Mouse (Mus musculus) kidney, embryonic 15.5 days (tissue): ENCODE results near the gene Srp68. TPM values are rescaled to one million over a fixed set of nuclear protein-coding genes. Genes with fewer than 3 reads are reported as not detected.
"Not testable (repeated sequence)": the region's sequence is repeated elsewhere in the genome, so short reads cannot be mapped to it uniquely, and the experiment has no call there.

Source experiments
- ATAC-seq: fragments of 200-750 bp; cut with Nextera tagmentation; replicated peaks from 2 replicates; pipeline ENCODE4 v1.8.0; 2017; ENCODE audit warnings: moderate TSS enrichment; ENCODE audit not compliant: low FRiP score
- H3K27ac ChIP-seq: fragments of 300-500 bp; sonication (generic); 2 replicates; pipeline ENCODE4 v1.5.1; 2015; ENCODE audit warnings: mild to moderate bottlenecking, inconsistent platforms
- H3K27me3 ChIP-seq: fragments of 300-500 bp; sonication (generic); 2 replicates; pipeline ENCODE4 v1.6.1; 2015; ENCODE audit warnings: inconsistent platforms
- H3K36me3 ChIP-seq: fragments of 300-500 bp; sonication (generic); 2 replicates; pipeline ENCODE4 v1.6.1; 2015; ENCODE audit warnings: inconsistent platforms
- H3K4me1 ChIP-seq: fragments of 300-500 bp; sonication (generic); 2 replicates; pipeline ENCODE4 v1.6.1; 2015; ENCODE audit warnings: inconsistent platforms
- H3K4me2 ChIP-seq: fragments of 300-500 bp; sonication (generic); 2 replicates; pipeline ENCODE4 v1.6.1; 2015; ENCODE audit warnings: moderate library complexity, mild to moderate bottlenecking, inconsistent platforms
- H3K4me3 ChIP-seq: fragments of 300-500 bp; sonication (generic); replicated peaks from 2 replicates; pipeline ENCODE4 v1.5.1; 2015; ENCODE audit warnings: mild to moderate bottlenecking, inconsistent platforms
- H3K9ac ChIP-seq: fragments of 300-500 bp; sonication (generic); 2 replicates; pipeline ENCODE4 v1.6.1; 2015; ENCODE audit warnings: mild to moderate bottlenecking, inconsistent platforms
- H3K9me3 ChIP-seq: fragments of 300-500 bp; sonication (generic); replicated peaks from 2 replicates; pipeline ENCODE4 v1.6.1; 2016; ENCODE audit warnings: inconsistent platforms
- WGBS: fragments of 180-500 bp; shearing (Covaris S2); methylation state at CpG from one replicate; pipeline ENCODE4 v1.1.7; 2015; ENCODE audit warnings: mixed read lengths; 5-methylcytosine and 5-hydroxymethylcytosine counted together
- polyA plus RNA-seq: library from polyadenylated mRNA; unstranded; fragments of >200 nt; fragmentation: Nextera tagmentation; extraction: Ambion mirVana; gene quantifications from 2 replicates; pipeline ENCODE4 v1.2.1, GENCODE M21; 2015

The Srp68 gene
- polyA plus RNA-seq, 1 experiment from 2014 or later, result 96.5 TPM

GRCm38 (mm10) chr11:116281671-116282070 lies 7.7 kb upstream of the Srp68 start:
- ATAC-seq, result no peak
- Histone ChIP-seq H3K27me3 (peaks cover 68% of the 10 kb centered on the region), H3K9me3 (peaks cover 4% of the 10 kb centered on the region; the same call in 1 of the 2 replicates), H3K9ac (peak overlapping the region; percentile 25), H3K4me1 (peaks cover 35% of the 10 kb centered on the region), H3K4me2 (peak overlapping the region; percentile 62), H3K4me3 (peak overlapping the region; percentile 38), H3K36me3 (no peaks in the 10 kb centered on the region), H3K27ac (no peak overlapping the region)
- WGBS, result 2% methylated on average over 18 of the region's 18 CpGs

DNA sequence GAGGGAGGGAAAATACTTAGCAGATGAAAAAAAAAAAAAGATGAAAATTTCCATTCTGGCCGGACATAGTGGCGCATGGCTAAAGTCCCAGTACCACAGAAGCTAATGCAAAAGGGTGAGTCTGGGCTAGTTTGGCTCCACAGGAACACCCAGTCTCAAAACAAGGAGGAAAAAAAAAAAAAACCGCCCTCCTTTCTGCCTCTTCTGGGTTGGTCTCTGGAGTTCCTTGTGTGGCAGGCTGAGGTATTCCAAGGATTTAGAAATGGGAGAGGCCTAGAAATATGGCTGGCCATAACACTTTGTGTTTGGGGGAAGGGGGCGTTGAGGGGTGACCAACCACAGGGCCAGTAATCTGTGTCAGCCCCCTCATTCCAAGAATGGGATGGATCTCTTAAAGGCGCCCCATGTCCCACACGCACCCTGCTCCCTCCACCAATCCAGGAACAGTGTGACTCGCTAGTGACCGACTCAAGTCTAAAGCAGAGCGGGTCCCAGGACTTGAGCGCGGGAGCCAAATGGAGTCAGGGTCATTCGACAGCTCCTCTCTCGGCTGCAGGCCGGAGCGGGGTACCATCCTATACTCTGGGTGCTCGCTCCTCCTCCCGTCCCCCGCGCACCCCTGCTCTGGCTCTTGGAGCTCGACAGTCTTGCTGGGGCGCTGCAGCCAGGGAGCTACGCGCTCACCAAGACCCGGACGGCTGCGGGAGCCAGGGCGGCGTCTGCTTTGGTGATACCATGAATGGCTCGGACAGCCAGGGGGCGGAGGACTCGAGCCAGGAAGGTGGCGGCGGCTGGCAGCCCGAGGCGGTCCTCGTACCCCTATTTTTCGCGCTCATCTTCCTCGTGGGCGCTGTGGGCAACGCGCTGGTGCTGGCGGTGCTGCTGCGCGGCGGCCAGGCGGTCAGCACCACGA lies 7.0 kb upstream of the Srp68 start, which contains the start of gene Galr2:
Gene Galr2, plus strand, starts transcription at position 189 of the 913 bp plus-strand sequence.
- no peak for ATAC-seq

GRCm38 (mm10) chr11:116277184-116277583 lies 3.2 kb upstream of the Srp68 start:
- not testable (repeated sequence) for ATAC-seq, H3K4me2 ChIP-seq, H3K4me3 ChIP-seq, H3K27ac ChIP-seq, H3K9ac ChIP-seq, H3K9me3 ChIP-seq, H3K36me3 ChIP-seq
- Histone ChIP-seq H3K4me1 (peaks cover 29% of the 10 kb centered on the region), H3K27me3 (peaks cover 26% of the 10 kb centered on the region)
- 87% methylated on average over 1 of the region's 1 CpGs for WGBS

More for the DNA sequence above, 7.0 kb upstream of the Srp68 start, which contains the start of gene Galr2:
- Histone ChIP-seq H3K27me3 (peaks cover 65% of the 10 kb centered on the region), H3K4me2 (peak within 1 kb of the TSS; percentile 62), H3K27ac (no peak within 1 kb of the TSS), H3K36me3 (no peaks in the 10 kb centered on the region), H3K9me3 (peaks cover 4% of the 10 kb centered on the region; the same call in 1 of the 2 replicates), H3K4me3 (peak within 1 kb of the TSS; percentile 38), H3K9ac (peak within 1 kb of the TSS; percentile 25), H3K4me1 (peaks cover 33% of the 10 kb centered on the region)
- 7% methylated on average over 48 of the region's 48 CpGs for WGBS

DNA sequence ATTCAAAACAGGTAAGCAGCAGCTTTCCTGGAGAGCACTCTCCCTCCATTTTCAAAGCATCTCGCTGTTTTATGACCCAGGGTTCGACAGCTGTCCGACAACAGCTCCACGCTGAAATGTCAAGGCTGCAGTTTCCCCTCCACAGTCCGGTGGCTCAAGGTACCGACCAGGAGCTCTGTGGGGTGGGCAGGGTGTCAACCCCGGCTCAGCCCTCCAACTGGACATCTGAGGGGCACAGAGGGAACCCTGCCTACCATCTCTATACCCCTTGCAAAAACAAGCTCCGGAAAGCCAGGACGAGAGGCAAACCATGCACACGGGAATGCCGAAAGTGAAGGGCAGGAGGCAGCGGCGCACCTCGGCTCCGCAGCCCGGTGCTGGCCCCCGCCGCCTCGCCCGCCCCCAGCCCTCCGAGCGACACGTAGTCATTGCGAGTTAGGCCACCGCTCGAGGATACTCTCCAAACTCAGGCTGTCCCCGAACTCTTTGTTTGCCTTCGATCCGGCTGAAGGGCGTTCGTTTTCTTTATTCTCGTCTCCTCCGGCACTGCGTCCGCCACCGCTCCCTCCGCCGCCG lies 460 bp downstream of the Srp68 start:
- under 1% methylated on average over 38 of the region's 39 CpGs for WGBS
- Histone ChIP-seq H3K4me2 (peak overlapping the region; percentile 83), H3K27ac (peak overlapping the region; percentile 89), H3K27me3 (no peaks in the 10 kb centered on the region), H3K4me1 (peaks cover 23% of the 10 kb centered on the region), H3K9ac (peak overlapping the region; percentile 96), H3K4me3 (peak overlapping the region; percentile 96), H3K36me3 (peaks cover 37% of the 10 kb centered on the region), H3K9me3 (no peaks in the 10 kb centered on the region)
- ATAC-seq, result peak; percentile 57

DNA sequence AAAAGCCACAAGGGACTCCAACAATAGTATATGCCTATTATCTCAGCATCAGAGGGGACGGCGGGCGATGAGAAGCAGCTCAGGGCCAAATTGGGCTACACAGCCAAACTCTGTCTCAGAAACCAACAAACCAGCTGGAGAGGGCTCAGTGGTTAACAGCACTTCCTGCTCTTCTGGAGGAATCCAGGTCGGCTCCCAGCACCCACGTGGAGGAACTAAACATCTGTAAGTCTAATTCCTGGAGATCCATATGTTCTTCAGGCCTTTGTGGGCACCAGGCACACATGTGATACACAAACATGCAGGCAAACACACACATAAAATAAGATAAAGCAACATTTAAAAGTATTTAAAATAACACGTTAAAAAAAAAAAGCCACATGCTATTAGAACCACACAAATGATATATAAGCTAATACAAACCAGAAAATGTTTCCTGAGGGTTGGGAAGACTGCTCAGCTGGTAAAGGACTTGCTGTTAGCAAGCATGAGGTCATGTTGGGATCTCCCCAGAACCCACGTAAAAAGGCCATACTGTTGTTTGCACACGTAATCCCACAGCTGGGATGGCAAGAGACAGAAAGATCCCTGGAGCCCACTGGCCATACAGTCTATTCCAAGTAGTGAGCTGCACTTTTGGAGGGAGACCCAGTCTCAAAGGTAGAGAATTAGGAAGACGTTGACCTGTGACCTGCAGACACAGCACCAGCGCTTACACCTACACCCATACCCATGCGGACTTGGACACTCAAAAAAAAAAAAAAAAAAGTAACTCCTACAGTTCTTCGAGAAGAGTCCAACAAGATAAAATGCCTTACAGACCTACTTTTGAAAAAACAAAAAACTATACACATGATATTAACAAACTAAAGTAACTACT lies 1.2 kb downstream of the Srp68 start:
- no peak overlapping the region for H3K27ac ChIP-seq
- 45% methylated on average over 12 of the region's 12 CpGs for WGBS
- peak overlapping the region; percentile 96 for H3K4me3 ChIP-seq
- ATAC-seq, result no peak
- peak overlapping the region; percentile 96 for H3K9ac ChIP-seq
- H3K36me3 ChIP-seq, result peaks cover 44% of the 10 kb centered on the region
- peaks cover 23% of the 10 kb centered on the region for H3K4me1 ChIP-seq
- no peaks in the 10 kb centered on the region for H3K27me3 ChIP-seq
- peak overlapping the region; percentile 83 for H3K4me2 ChIP-seq
- H3K9me3 ChIP-seq, result no peaks in the 10 kb centered on the region

GRCm38 (mm10) chr11:116269560-116269959 lies 4.5 kb downstream of the Srp68 start:
- Histone ChIP-seq H3K4me1 (peaks cover 19% of the 10 kb centered on the region), H3K27ac (no peak overlapping the region), H3K4me2 (no peak overlapping the region), H3K4me3 (no peak overlapping the region), H3K9ac (no peak overlapping the region), H3K36me3 (peaks cover 76% of the 10 kb centered on the region), H3K9me3 (no peaks in the 10 kb centered on the region), H3K27me3 (no peaks in the 10 kb centered on the region)
- no peak for ATAC-seq
- 89% methylated on average over 8 of the region's 8 CpGs for WGBS

- no peak overlapping the region for H3K4me2 ChIP-seq
- peaks cover 88% of the 10 kb centered on the region for H3K36me3 ChIP-seq
- H3K9ac ChIP-seq, result no peak overlapping the region
- 90% methylated on average over 6 of the region's 6 CpGs for WGBS
- H3K4me3 ChIP-seq, result no peak overlapping the region
- H3K27ac ChIP-seq, result no peak overlapping the region
- no peaks in the 10 kb centered on the region for H3K27me3 ChIP-seq
- no peak for ATAC-seq
- no peaks in the 10 kb centered on the region for H3K9me3 ChIP-seq
- peaks cover 17% of the 10 kb centered on the region for H3K4me1 ChIP-seq
Observed at GRCm38 (mm10) chr11:116268313-116268712, 5.7 kb downstream of the Srp68 start.

DNA sequence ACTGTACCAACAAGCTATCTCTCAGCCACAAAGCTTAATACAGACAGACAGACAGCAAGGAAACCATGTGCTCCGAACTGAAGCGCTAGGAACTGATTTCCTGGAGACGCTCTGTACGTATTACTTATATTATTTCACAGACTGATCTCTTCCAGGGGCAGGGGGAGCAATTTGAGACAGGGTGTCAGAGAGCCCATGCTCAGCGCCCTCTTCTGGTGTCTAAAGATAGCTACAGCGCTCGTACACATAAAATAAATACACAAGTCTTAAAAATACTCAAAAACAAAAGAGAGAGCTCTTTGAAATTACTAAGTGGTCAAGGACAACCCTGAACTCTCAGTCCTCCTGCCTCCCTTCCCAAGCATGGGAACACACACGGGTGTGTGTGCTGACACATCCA lies 6.4 kb downstream of the Srp68 start:
- no peak overlapping the region for H3K4me2 ChIP-seq
- no peaks in the 10 kb centered on the region for H3K9me3 ChIP-seq
- H3K4me1 ChIP-seq, result peaks cover 11% of the 10 kb centered on the region
- no peak overlapping the region for H3K4me3 ChIP-seq
- ATAC-seq, result no peak
- H3K27me3 ChIP-seq, result no peaks in the 10 kb centered on the region
- no peak overlapping the region for H3K9ac ChIP-seq
- no peak overlapping the region for H3K27ac ChIP-seq
- peaks cover 95% of the 10 kb centered on the region for H3K36me3 ChIP-seq
- 80% methylated on average over 8 of the region's 8 CpGs for WGBS

GRCm38 (mm10) chr11:116265850-116266249 lies 8.2 kb downstream of the Srp68 start:
- H3K4me1 ChIP-seq, result no peaks in the 10 kb centered on the region
- no peak overlapping the region for H3K4me3 ChIP-seq
- H3K36me3 ChIP-seq, result peaks cover 99% of the 10 kb centered on the region
- 91% methylated on average over 4 of the region's 4 CpGs for WGBS
- no peaks in the 10 kb centered on the region for H3K27me3 ChIP-seq
- no peak overlapping the region for H3K4me2 ChIP-seq
- no peak overlapping the region for H3K9ac ChIP-seq
- no peak overlapping the region for H3K27ac ChIP-seq
- ATAC-seq, result no peak
- H3K9me3 ChIP-seq, result no peaks in the 10 kb centered on the region

DNA sequence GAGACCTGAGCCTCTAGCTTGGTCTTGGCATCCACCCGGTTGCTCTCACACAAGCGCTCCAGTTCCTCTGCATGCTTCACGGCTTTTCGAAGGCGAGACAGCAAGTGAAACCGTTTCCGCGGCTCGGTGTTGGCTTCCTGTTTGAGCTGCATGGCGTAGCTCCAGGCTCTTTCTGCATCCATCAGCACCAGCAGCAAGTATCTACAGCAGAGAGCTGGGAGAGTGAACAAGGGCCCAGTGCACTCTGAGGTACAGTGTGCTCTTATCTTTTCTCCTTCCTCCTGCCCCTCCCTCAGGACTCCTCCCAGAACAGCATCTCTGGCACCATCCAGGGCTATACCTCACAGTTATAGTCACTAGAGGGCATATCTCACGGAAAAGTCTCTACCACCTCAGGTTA lies 8.7 kb downstream of the Srp68 start:
- H3K36me3 ChIP-seq, result peaks cover 99% of the 10 kb centered on the region
- H3K4me3 ChIP-seq, result no peak overlapping the region
- H3K27me3 ChIP-seq, result no peaks in the 10 kb centered on the region
- H3K9me3 ChIP-seq, result no peaks in the 10 kb centered on the region
- no peak overlapping the region for H3K9ac ChIP-seq
- H3K27ac ChIP-seq, result no peak overlapping the region
- no peak for ATAC-seq
- H3K4me2 ChIP-seq, result no peak overlapping the region
- WGBS, result 83% methylated on average over 11 of the region's 11 CpGs
- peaks cover 4% of the 10 kb centered on the region for H3K4me1 ChIP-seq

DNA sequence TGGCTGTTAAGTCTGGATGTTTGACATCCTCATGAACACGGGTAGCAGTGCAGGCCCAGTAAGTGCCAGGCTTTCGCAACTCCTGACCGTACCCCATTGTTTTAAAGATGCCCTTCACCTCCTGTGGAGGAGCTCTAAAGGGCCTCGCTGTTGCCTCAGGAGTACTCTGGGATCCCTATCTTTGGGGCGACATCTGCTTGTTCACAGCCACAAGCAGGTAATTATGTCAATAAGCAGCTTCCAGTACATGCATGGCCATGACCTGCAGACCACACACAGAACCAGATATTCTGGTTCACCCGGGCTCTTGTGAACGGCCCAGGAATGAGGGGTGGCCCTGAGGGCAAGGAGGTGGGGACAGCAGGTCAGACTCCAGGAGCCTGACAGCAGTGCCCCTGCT lies 13.8 kb downstream of the Srp68 start:
- peaks cover 97% of the 10 kb centered on the region for H3K36me3 ChIP-seq
- peak overlapping the region; percentile 58 for H3K27ac ChIP-seq
- WGBS, result 69% methylated on average over 7 of the region's 7 CpGs
- H3K4me2 ChIP-seq, result no peak overlapping the region
- peaks cover 36% of the 10 kb centered on the region for H3K4me1 ChIP-seq
- no peak overlapping the region for H3K9ac ChIP-seq
- H3K9me3 ChIP-seq, result no peaks in the 10 kb centered on the region
- H3K4me3 ChIP-seq, result no peak overlapping the region
- no peak for ATAC-seq
- no peaks in the 10 kb centered on the region for H3K27me3 ChIP-seq
